Mouse (Mus musculus) ES-E14 (cell line): Measurements from ENCODE around the gene Tat.

Experiments used
- CHD2 ChIP-seq: IDR thresholded peaks from 2 replicates; pipeline ENCODE4 v1.6.1; 2014; ENCODE audit warnings: mild to moderate bottlenecking, low read depth, low read length, inconsistent platforms
- HCFC1 ChIP-seq: IDR thresholded peaks from 2 replicates; pipeline ENCODE4 v1.6.1; 2012; ENCODE audit warnings: low read length, inconsistent platforms, borderline replicate concordance; ENCODE audit not compliant: insufficient read depth
- MAFK ChIP-seq: IDR thresholded peaks from 2 replicates; pipeline ENCODE4 v1.6.1; 2014; ENCODE audit warnings: mild to moderate bottlenecking, low read depth, low read length, inconsistent platforms; ENCODE audit not compliant: insufficient read depth
- ZC3H11A ChIP-seq: IDR thresholded peaks from 2 replicates; pipeline ENCODE4 v1.6.1; 2012; ENCODE audit warnings: low read depth, mild to moderate bottlenecking, inconsistent platforms, low read length, borderline replicate concordance
- ZNF384 ChIP-seq: IDR thresholded peaks from 2 replicates; pipeline ENCODE4 v1.6.1; 2012; ENCODE audit warnings: low read depth, low read length, inconsistent platforms

GRCm38 (mm10) chr8:109945694-109946093 lies 44.5 kb upstream of the Tat start:
- no peak for TF ChIP-seq ZNF384
- no peak for TF ChIP-seq MAFK
- no peak for TF ChIP-seq CHD2
- no peak for TF ChIP-seq HCFC1
- TF ChIP-seq ZC3H11A = no peak
